Mouse (Mus musculus) neural tube, embryonic 14.5 days (tissue): ENCODE measurements at regions not wholly inside any gene's neighbourhood (a gene's known extent, or its start where the extent isn't known, plus 50 kb on each side); places are given as distances from the start of the nearest gene placed in this dataset.

ENCODE experiments used
- ATAC-seq: fragments of 200-750 bp; cut with Nextera tagmentation; 2 replicates; pipeline ENCODE4 v1.8.0; 2017; ENCODE audit warnings: low read depth, mild to moderate bottlenecking, moderate TSS enrichment, moderate library complexity
- H3K27ac ChIP-seq: fragments of 300-500 bp; sonication (generic); 2 replicates; pipeline ENCODE4 v1.5.1; 2014; ENCODE audit warnings: low read depth, mild to moderate bottlenecking, control low read depth, low read length, moderate library complexity, mixed read lengths
- H3K27me3 ChIP-seq: fragments of 300-500 bp; sonication (generic); 2 replicates; pipeline ENCODE4 v1.6.1; 2014; ENCODE audit warnings: low read length; ENCODE audit not compliant: control insufficient read depth, insufficient read depth
- H3K36me3 ChIP-seq: fragments of 300-500 bp; sonication (generic); 2 replicates; pipeline ENCODE4 v1.6.1; 2014; ENCODE audit warnings: low read length, mixed read lengths; ENCODE audit not compliant: control insufficient read depth, insufficient read depth
- H3K4me1 ChIP-seq: fragments of 300-500 bp; sonication (generic); 2 replicates; pipeline ENCODE4 v1.6.1; 2014; ENCODE audit warnings: low read length; ENCODE audit not compliant: control insufficient read depth, insufficient read depth
- H3K4me2 ChIP-seq: fragments of 300-500 bp; sonication (generic); 2 replicates; pipeline ENCODE4 v1.6.1; 2014; ENCODE audit warnings: mild to moderate bottlenecking, low read depth, low read length, control low read depth
- H3K4me3 ChIP-seq: fragments of 300-500 bp; sonication (generic); 2 replicates; pipeline ENCODE4 v1.5.1; 2014; ENCODE audit warnings: low read depth, low read length, control low read depth, mixed read lengths
- H3K9ac ChIP-seq: fragments of 300-500 bp; sonication (generic); replicated peaks from 2 replicates; pipeline ENCODE4 v1.6.1; 2014; ENCODE audit warnings: low read depth, mild to moderate bottlenecking, control low read depth, low read length, mixed read lengths
- H3K9me3 ChIP-seq: fragments of 300-500 bp; sonication (generic); 2 replicates; pipeline ENCODE4 v1.6.1; 2016; ENCODE audit warnings: low read length; ENCODE audit not compliant: control insufficient read depth
- WGBS: fragments of 180-500 bp; shearing (Covaris S2); extraction: QIAGEN DNeasy Blood & Tissue Kit; methylation state at CpG from one replicate; pipeline ENCODE4 v1.1.7; 2014; 5-methylcytosine and 5-hydroxymethylcytosine counted together

GRCm38 (mm10) chr8:112093554-112093953 lies 78.7 kb upstream of the Gm6793 start:
- H3K9me3 ChIP-seq: no peaks in the 10 kb centered on the region
- ATAC-seq: no peak
- no peak overlapping the region for H3K27ac ChIP-seq
- H3K4me3 ChIP-seq: no peak overlapping the region
- H3K4me2 ChIP-seq: no peak overlapping the region
- H3K9ac ChIP-seq: no peak overlapping the region
- 65% methylated on average over 7 of the region's 7 CpGs for WGBS
- no peaks in the 10 kb centered on the region for H3K36me3 ChIP-seq
- H3K4me1 ChIP-seq: no peaks in the 10 kb centered on the region
- no peaks in the 10 kb centered on the region for H3K27me3 ChIP-seq

DNA sequence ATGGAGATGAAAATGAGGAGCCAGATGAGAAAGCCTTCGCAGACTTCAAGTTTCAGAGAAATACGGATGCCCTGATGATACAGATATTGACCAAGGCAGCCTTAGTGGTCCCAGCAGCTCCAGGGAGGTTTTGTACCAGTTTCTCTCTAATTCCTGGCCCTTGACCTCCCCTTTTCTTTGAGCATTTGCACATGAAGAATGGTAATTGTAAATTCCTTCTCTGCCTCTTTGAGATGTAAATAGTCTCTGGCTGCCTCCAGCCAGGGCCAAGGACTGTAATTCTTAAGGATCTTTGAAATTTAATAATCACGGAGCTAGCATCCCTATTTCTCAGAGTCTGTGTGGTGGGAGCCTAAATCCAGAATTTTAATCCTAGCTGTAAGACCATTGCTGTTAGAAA lies 78.0 kb upstream of the Gm6793 start:
- Histone ChIP-seq H3K36me3 (no peaks in the 10 kb centered on the region), H3K4me1 (no peaks in the 10 kb centered on the region), H3K27ac (no peak overlapping the region), H3K4me2 (no peak overlapping the region), H3K27me3 (no peaks in the 10 kb centered on the region), H3K9ac (no peak overlapping the region), H3K4me3 (no peak overlapping the region), H3K9me3 (no peaks in the 10 kb centered on the region)
- no peak for ATAC-seq
- WGBS: 18% methylated on average over 3 of the region's 3 CpGs

GRCm38 (mm10) chr8:112078621-112079020 lies 63.8 kb upstream of the Gm6793 start:
- Histone ChIP-seq H3K4me1 (no peaks in the 10 kb centered on the region), H3K9ac (no peak overlapping the region), H3K9me3 (no peaks in the 10 kb centered on the region), H3K4me2 (no peak overlapping the region), H3K4me3 (no peak overlapping the region), H3K27ac (no peak overlapping the region), H3K27me3 (no peaks in the 10 kb centered on the region), H3K36me3 (no peaks in the 10 kb centered on the region)
- no peak for ATAC-seq
- whole genome bisulfite sequencing: 58% methylated on average over 10 of the region's 10 CpGs

GRCm38 (mm10) chr8:112072205-112072604 lies 57.4 kb upstream of the Gm6793 start:
- Histone ChIP-seq H3K4me2 (no peak overlapping the region), H3K9ac (no peak overlapping the region), H3K27ac (no peak overlapping the region), H3K27me3 (no peaks in the 10 kb centered on the region), H3K9me3 (no peaks in the 10 kb centered on the region), H3K4me3 (no peak overlapping the region), H3K4me1 (no peaks in the 10 kb centered on the region), H3K36me3 (no peaks in the 10 kb centered on the region)
- no peak for ATAC-seq
- WGBS: 80% methylated on average over 14 of the region's 14 CpGs

- no peaks in the 10 kb centered on the region for H3K9me3 ChIP-seq
- H3K27ac ChIP-seq: no peak overlapping the region
- no peak overlapping the region for H3K4me3 ChIP-seq
- no peaks in the 10 kb centered on the region for H3K27me3 ChIP-seq
- H3K9ac ChIP-seq: no peak overlapping the region
- no peak for ATAC-seq
- no peaks in the 10 kb centered on the region for H3K36me3 ChIP-seq
- H3K4me1 ChIP-seq: no peaks in the 10 kb centered on the region
- no peak overlapping the region for H3K4me2 ChIP-seq
- 89% methylated on average over 8 of the region's 8 CpGs for WGBS
Observed at GRCm38 (mm10) chr8:112070251-112070650, 55.4 kb upstream of the Gm6793 start.
